Mouse (Mus musculus): Measurements from ENCODE around the gene Ahsg. TPM values are rescaled to one million over a fixed set of nuclear protein-coding genes. Genes with fewer than 3 reads are reported as not detected.
"Not testable (repeated sequence)": the region's sequence is repeated elsewhere in the genome, so short reads cannot be mapped to it uniquely, and the experiment has no call there.

Gene Ahsg
- polyA plus RNA-seq, 1 experiment from 2014 or later: 2.9 TPM

DNA sequence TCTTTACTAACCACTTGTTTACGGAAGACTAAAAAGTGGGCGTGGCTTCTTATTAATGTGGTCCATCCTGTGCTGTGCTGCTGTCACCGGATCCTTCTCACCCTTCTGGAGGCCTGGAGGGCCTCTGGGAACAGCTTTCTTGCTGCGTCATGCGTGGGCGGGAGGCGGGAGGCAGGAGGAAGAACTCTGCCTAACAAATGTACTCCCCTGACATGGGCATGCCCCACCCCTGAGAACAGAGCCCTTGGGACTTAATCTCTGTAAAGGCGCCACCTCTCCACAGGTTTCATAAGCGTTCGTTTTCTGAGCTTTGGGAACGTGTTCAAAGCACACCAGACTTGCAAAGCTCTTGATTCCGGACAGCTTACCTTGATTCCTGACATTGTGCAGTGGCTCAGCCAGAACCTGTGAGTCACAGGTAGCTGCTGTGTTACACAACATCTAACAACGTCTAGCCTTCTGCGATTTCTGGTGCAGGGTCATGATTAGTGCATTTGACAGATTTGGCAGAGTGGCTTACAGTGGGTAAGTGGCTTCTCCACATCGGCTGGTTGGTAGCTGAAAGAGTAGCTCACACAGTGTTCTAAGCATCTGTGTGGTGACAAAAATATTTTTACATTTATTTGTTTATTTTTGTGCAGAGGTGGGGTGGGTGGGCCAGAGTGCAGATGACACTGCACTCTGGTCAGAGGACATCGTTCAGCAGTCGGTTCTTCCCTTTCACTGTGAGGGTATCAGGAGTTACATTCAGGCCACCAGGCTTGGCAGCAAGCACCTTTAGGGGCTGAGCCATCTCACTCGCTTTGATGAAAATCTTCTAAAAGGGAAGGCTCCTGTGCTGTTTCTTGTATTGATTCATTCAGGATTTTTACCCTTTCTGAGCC is 29.1 kb downstream of the Ahsg start:
- no peak overlapping the region for H3K27ac ChIP-seq
- no peak overlapping the region for H3K4me3 ChIP-seq
- 41% methylated on average over 18 of the region's 18 CpGs for WGBS
- H3K36me3 ChIP-seq: no peaks in the 10 kb centered on the region
- no peaks in the 10 kb centered on the region for H3K4me1 ChIP-seq
- H3K27me3 ChIP-seq: no peaks in the 10 kb centered on the region
- H3K9ac ChIP-seq: no peak overlapping the region
- no peaks in the 10 kb centered on the region for H3K9me3 ChIP-seq
- no peak for ATAC-seq (ENCODE audit: borderline replicate concordance, extremely low read depth, low FRiP score, low TSS enrichment)
- peak overlapping the region; percentile 7; the same call in 1 of the 2 replicates for H3K4me2 ChIP-seq

DNA sequence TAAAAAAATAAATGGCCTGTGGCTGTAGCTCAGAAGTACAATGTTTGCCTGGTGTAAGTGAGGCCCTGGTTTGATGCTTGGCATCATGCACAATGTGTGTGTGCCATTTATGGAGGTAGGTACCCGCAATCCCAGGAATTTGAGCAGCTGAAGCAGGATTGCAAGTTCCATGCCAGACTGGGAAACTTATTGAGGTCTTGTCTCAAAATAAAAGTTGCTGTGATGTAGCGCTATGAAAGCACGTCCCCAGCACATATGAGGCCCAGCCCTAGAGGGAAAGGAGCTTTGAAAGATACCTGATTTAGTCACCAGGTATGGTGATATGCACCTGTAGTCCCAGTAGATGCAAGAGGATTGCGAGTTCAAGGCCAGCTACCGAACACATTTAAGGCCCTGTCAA is 30.7 kb downstream of the Ahsg start:
- Histone ChIP-seq H3K9me3 (no peaks in the 10 kb centered on the region), H3K4me2 (no peak overlapping the region), H3K36me3 (no peaks in the 10 kb centered on the region), H3K4me1 (no peaks in the 10 kb centered on the region), H3K9ac (no peak overlapping the region), H3K27ac (no peak overlapping the region), H3K27me3 (no peaks in the 10 kb centered on the region), H3K4me3 (no peak overlapping the region)
- WGBS: 91% methylated on average over 5 of the region's 5 CpGs
- no peak for ATAC-seq (ENCODE audit: borderline replicate concordance, extremely low read depth, low FRiP score, low TSS enrichment)

DNA sequence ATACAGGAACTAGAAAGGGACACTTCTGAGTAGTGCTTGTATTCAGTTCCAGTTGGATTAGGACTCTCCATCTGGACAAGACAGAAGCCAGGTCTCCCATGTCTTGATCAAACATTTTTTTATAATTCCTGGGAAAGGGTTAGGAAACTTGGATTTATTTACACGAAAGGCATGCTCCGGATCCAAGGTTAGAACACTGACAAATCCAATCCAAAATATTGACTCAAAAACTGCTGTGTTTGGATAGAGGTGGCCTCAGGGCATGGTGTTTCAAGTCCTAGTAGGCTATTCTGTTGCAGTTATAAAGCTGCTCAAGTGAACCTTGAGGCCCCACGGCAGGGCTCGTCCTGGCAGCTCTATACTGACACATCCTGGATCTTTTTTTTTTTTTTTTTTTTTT is 31.4 kb downstream of the Ahsg start:
- no peaks in the 10 kb centered on the region for H3K9me3 ChIP-seq
- whole genome bisulfite sequencing: 67% methylated on average over 4 of the region's 4 CpGs
- no peak overlapping the region for H3K4me2 ChIP-seq
- no peak overlapping the region for H3K4me3 ChIP-seq
- H3K36me3 ChIP-seq: no peaks in the 10 kb centered on the region
- no peaks in the 10 kb centered on the region for H3K27me3 ChIP-seq
- no peaks in the 10 kb centered on the region for H3K4me1 ChIP-seq
- no peak overlapping the region for H3K9ac ChIP-seq
- ATAC-seq (ENCODE audit: borderline replicate concordance, extremely low read depth, low FRiP score, low TSS enrichment): no peak
- H3K27ac ChIP-seq: no peak overlapping the region

DNA sequence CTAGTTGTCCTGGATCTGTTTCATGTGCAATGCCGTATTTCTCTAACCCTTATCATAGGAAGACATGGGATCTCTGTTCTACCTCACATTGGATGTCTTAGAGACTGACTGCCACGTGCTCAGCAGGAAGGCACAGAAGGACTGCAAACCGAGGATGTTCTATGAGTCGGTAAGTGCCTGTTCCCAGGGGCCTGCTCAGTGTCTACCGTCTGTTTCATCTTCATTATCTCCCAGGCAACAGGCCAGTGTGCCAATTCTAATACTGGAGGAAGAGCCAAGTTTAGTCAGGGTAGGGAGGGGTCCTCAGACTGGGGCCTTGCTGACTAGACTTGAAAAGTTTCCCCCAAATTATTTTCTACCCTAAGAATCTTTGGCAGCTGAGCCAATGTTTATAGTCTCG is 38.5 kb downstream of the Ahsg start:
- Histone ChIP-seq H3K9me3 (no peaks in the 10 kb centered on the region), H3K27me3 (no peaks in the 10 kb centered on the region), H3K36me3 (no peaks in the 10 kb centered on the region), H3K4me2 (no peak overlapping the region), H3K27ac (no peak overlapping the region), H3K4me3 (no peak overlapping the region), H3K4me1 (no peaks in the 10 kb centered on the region), H3K9ac (no peak overlapping the region)
- 63% methylated on average over 6 of the region's 6 CpGs for WGBS
- ATAC-seq (ENCODE audit: borderline replicate concordance, extremely low read depth, low FRiP score, low TSS enrichment): no peak

DNA sequence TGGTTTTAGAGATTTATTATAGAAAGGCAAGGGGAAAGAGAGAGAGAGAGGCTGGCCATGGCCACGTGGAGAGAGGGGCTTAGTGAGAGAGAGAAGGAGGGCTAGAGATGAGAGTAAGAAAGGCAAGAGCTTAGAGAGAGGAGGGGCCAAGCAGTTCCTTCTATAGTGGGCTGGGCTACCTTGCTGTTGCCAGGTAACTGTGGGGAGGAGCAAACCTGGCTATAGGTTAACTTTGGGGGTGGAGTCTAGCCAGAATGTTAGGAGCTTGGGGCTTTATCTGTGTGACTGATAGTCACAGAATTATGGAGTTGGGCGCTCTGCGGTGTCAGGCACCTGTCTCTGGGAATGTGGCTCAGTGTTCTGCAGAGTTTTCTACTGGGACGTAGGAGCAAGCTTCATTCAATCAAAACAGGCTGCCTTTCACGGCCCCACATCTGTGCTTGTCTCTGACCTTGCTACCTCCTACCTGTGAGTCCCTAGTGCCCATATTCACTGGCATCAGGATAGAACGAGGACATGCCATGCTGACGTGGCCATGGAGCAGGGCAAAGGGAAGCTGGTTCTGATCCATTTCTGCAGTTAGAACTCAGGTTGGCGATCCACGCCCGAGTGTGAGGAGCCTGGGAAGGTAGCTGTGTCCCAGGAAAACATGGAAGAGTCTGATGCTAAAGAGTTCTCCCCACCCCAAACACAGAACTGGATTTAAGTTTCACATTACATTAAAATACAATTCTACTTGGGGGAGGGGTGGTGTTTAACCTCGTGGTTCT is 40.5 kb downstream of the Ahsg start:
- Histone ChIP-seq H3K9me3 (no peaks in the 10 kb centered on the region), H3K36me3 (no peaks in the 10 kb centered on the region), H3K27ac (no peak overlapping the region), H3K4me1 (no peaks in the 10 kb centered on the region), H3K9ac (no peak overlapping the region), H3K4me2 (no peak overlapping the region), H3K4me3 (no peak overlapping the region), H3K27me3 (no peaks in the 10 kb centered on the region)
- ATAC-seq (ENCODE audit: borderline replicate concordance, extremely low read depth, low FRiP score, low TSS enrichment): no peak
- 79% methylated on average over 11 of the region's 11 CpGs for WGBS

DNA sequence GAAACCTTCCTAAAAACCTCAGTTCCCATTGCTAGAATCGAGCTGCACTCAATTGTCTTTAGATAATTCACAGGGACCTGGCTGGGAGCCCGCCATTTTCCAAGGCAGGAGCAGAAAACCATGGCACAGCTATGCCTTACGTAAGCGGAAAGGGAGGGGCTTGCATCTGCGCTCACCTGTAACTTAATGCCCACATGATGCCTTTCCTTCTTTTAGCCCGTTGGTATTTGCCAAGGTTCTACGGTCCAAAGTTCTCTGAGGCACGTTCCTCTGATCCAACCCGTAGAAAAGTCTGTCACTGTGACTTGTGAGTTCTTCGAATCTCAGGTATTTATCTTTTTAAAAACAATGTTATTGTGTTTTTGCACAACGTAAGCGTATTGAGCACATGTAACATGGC is 46.6 kb downstream of the Ahsg start:
- Histone ChIP-seq H3K4me2 (no peak overlapping the region), H3K36me3 (no peaks in the 10 kb centered on the region), H3K9me3 (no peaks in the 10 kb centered on the region), H3K9ac (no peak overlapping the region), H3K27me3 (no peaks in the 10 kb centered on the region), H3K4me3 (no peak overlapping the region), H3K4me1 (no peaks in the 10 kb centered on the region), H3K27ac (no peak overlapping the region)
- no peak for ATAC-seq (ENCODE audit: borderline replicate concordance, extremely low read depth, low FRiP score, low TSS enrichment)
- 86% methylated on average over 12 of the region's 12 CpGs for WGBS

DNA sequence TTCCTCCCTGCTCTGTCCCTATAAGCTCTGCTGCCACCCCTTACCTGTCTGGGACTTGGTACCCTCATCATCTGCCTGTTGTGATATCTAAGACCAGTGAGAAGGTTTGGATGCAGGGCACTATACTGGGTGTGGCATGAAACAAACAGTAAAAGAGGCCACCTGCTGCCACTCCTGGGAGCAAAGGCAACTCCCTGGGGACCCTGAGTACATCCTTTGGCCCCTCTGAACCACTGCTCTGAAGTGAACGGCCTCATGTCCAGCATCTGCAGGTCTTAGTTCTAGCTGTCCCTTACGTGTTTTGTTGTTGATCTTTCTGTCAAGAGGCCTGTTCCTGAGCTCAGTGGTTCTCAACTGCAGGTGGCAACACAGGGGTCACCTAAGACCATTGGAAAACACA is 47.5 kb downstream of the Ahsg start:
- Histone ChIP-seq H3K4me1 (no peaks in the 10 kb centered on the region), H3K4me2 (no peak overlapping the region), H3K27me3 (no peaks in the 10 kb centered on the region), H3K9me3 (no peaks in the 10 kb centered on the region), H3K36me3 (no peaks in the 10 kb centered on the region), H3K27ac (no peak overlapping the region), H3K4me3 (no peak overlapping the region), H3K9ac (no peak overlapping the region)
- 65% methylated on average over 2 of the region's 2 CpGs for WGBS
- no peak for ATAC-seq (ENCODE audit: borderline replicate concordance, extremely low read depth, low FRiP score, low TSS enrichment)

DNA sequence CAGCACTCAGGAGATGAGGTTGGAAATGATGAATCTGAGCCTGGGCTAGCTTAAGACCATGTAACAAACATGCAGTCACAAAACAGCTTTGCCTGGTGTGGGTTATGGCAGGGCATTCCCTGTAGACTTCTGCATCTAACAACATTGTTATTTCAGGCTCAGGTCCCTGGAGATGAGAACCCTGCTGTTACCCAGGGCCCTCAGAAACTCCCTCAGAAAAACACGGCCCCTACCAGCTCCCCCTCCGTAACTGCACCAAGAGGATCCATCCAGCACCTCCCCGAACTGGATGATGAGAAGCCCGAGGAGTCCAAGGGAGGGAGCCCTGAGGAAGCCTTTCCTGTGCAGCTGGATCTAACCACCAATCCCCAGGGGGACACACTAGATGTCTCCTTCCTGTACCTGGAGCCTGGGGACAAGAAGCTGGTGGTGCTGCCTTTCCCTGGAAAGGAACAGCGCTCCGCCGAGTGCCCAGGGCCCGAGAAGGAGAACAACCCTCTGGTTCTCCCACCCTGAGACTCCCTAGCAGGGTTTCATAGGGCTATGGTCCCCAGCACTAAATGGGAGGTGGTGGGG is 48.1 kb downstream of the Ahsg start:
- no peak overlapping the region for H3K27ac ChIP-seq
- no peak overlapping the region for H3K4me2 ChIP-seq
- H3K36me3 ChIP-seq: no peaks in the 10 kb centered on the region
- 73% methylated on average over 8 of the region's 8 CpGs for WGBS
- no peak overlapping the region for H3K4me3 ChIP-seq
- H3K9me3 ChIP-seq: no peaks in the 10 kb centered on the region
- H3K4me1 ChIP-seq: no peaks in the 10 kb centered on the region
- ATAC-seq (ENCODE audit: borderline replicate concordance, extremely low read depth, low FRiP score, low TSS enrichment): no peak
- H3K9ac ChIP-seq: no peak overlapping the region
- no peaks in the 10 kb centered on the region for H3K27me3 ChIP-seq

DNA sequence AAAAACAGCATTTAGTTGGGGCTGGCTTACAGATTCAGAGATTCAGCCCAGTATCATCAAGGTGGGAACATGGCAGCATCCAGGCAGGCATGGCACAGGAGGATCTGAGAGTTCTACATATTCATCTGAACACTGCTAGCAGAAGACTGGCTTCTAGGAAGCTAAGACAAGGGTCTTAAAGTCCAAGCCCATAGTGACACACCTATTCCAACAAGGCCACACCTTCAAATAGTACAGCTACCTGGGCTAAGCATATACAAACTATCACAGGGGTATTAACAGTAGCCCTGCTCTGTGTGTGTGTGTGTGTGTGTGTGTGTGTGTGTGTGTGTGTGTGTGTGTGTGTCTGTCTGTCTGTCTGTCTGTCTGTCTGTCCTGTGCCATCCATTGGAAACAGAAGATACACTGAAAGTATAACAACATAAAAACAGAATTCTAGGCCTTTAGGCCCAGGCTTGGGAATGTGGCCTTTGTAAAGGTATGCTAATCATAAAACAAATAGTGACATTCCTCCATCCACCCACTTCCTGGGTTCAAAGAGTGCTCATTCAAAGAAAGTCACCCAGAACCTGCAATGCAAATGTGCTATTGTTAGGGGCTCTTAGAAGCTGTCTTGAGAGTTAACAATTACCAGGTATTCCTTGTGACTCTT is 50.9 kb downstream of the Ahsg start:
- H3K4me3 ChIP-seq; H3K27ac ChIP-seq; H3K9ac ChIP-seq; H3K4me1 ChIP-seq; H3K9me3 ChIP-seq; ATAC-seq (ENCODE audit: borderline replicate concordance, extremely low read depth, low FRiP score, low TSS enrichment); H3K36me3 ChIP-seq; H3K4me2 ChIP-seq; H3K27me3 ChIP-seq: not testable (repeated sequence)

DNA sequence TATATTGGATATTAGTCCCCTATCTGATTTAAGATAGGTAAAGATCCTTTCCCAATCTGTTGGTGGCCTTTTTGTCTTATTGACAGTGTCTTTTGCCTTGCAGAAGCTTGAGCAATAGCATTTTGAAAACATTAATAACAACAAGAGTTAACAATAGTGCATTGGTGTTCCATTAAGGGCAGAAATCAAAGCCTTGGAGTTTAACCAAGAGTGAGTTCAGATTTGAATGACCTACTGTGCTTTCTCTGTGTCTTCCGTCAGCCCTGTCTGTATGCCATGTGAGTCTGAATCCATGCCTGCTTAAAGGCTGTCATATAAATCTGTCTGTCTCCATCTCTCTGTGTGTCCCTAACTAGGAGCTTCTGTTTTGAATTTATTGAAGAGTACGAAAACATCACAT is 56.3 kb downstream of the Ahsg start:
- no peak for ATAC-seq (ENCODE audit: borderline replicate concordance, extremely low read depth, low FRiP score, low TSS enrichment)
- no peaks in the 10 kb centered on the region for H3K27me3 ChIP-seq
- no peaks in the 10 kb centered on the region for H3K36me3 ChIP-seq
- WGBS: 79% methylated on average over 2 of the region's 2 CpGs
- no peaks in the 10 kb centered on the region for H3K4me1 ChIP-seq
- no peak overlapping the region for H3K4me3 ChIP-seq
- H3K27ac ChIP-seq: no peak overlapping the region
- H3K4me2 ChIP-seq: no peak overlapping the region
- H3K9ac ChIP-seq: no peak overlapping the region
- H3K9me3 ChIP-seq: no peaks in the 10 kb centered on the region
